Mouse (Mus musculus) hindbrain, embryonic 12.5 days (tissue): ENCODE measurements at regions not wholly inside any gene's neighbourhood (a gene's known extent, or its start where the extent isn't known, plus 50 kb on each side); places are given as distances from the start of the nearest gene placed in this dataset.

ENCODE experiments used
- ATAC-seq: fragments of 200-750 bp; cut with Nextera tagmentation; 2 replicates; pipeline ENCODE4 v1.8.0; 2017; ENCODE audit warnings: moderate TSS enrichment; ENCODE audit not compliant: low FRiP score
- H3K27ac ChIP-seq: fragments of 300-500 bp; sonication (generic); 2 replicates; pipeline ENCODE4 v1.5.1; 2016; ENCODE audit warnings: mild to moderate bottlenecking
- H3K27me3 ChIP-seq: fragments of 300-500 bp; sonication (generic); 2 replicates; pipeline ENCODE4 v1.6.1; 2016; ENCODE audit warnings: mild to moderate bottlenecking
- H3K36me3 ChIP-seq: fragments of 300-500 bp; sonication (generic); 2 replicates; pipeline ENCODE4 v1.6.1; 2016; ENCODE audit warnings: mild to moderate bottlenecking
- H3K4me1 ChIP-seq: fragments of 300-500 bp; sonication (generic); 2 replicates; pipeline ENCODE4 v1.6.1; 2016
- H3K4me2 ChIP-seq: fragments of 300-500 bp; sonication (generic); replicated peaks from 2 replicates; pipeline ENCODE4 v1.6.1; 2016; ENCODE audit warnings: mild to moderate bottlenecking
- H3K4me3 ChIP-seq: fragments of 300-500 bp; sonication (generic); 2 replicates; pipeline ENCODE4 v1.5.1; 2016; ENCODE audit warnings: mild to moderate bottlenecking
- H3K9ac ChIP-seq: fragments of 300-500 bp; sonication (generic); 2 replicates; pipeline ENCODE4 v1.6.1; 2016; ENCODE audit warnings: mild to moderate bottlenecking, moderate library complexity
- H3K9me3 ChIP-seq: fragments of 300-500 bp; sonication (generic); replicated peaks from 2 replicates; pipeline ENCODE4 v1.6.1; 2016; ENCODE audit warnings: mild to moderate bottlenecking
- WGBS: fragments of 180-500 bp; shearing (Covaris S2); methylation state at CpG from one replicate; pipeline ENCODE4 v1.1.7; 2016; 5-methylcytosine and 5-hydroxymethylcytosine counted together

DNA sequence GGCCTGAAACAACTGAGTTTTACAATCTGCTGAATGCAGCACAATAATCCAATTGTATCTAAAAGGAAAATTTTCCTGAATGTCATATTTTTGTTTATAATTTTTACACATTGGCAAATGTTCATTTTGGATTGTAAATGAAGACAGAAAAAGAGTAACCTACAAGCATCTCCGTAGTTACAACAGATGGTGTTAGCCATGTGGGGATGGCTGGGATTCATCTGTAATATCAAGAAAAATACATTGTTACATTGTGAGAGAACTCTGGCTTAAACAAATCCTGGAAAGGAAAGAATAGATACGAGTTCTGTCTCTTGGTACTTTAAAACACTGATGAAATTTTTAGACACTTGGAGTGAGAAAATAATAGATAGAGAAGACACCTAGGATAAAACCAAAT lies 1106.0 kb downstream of the Grm8 start:
- Histone ChIP-seq H3K36me3 (no peaks in the 10 kb centered on the region), H3K9ac (no peak overlapping the region), H3K27ac (no peak overlapping the region), H3K27me3 (no peaks in the 10 kb centered on the region), H3K4me3 (no peak overlapping the region), H3K4me2 (no peak overlapping the region), H3K9me3 (no peaks in the 10 kb centered on the region), H3K4me1 (no peaks in the 10 kb centered on the region)
- ATAC-seq: no peak
- WGBS: 82% methylated on average over 2 of the region's 2 CpGs

DNA sequence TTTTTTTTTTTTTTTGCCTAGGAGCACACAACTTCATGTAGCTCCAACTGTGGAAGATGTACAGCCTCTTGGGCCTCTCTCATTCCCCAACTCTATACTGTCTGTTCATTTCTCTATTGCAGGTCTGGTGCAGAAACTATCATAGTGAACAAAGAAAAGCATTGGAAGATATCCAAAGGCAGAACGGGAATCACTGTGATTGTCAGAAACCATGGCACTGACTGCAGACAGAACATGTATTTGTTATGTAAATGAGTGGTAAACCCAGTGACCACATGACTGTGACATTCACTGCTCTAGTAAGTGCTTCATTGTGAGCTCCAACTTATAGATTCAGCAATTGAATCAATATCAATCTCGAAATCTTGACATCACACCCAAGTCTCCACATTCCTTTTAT lies 1106.6 kb downstream of the Grm8 start:
- Histone ChIP-seq H3K9me3 (no peaks in the 10 kb centered on the region), H3K27ac (no peak overlapping the region), H3K9ac (no peak overlapping the region), H3K36me3 (no peaks in the 10 kb centered on the region), H3K4me2 (no peak overlapping the region), H3K27me3 (no peaks in the 10 kb centered on the region), H3K4me1 (no peaks in the 10 kb centered on the region), H3K4me3 (no peak overlapping the region)
- ATAC-seq: peak; percentile 63
- WGBS: 52% methylated on average over 2 of the region's 2 CpGs

DNA sequence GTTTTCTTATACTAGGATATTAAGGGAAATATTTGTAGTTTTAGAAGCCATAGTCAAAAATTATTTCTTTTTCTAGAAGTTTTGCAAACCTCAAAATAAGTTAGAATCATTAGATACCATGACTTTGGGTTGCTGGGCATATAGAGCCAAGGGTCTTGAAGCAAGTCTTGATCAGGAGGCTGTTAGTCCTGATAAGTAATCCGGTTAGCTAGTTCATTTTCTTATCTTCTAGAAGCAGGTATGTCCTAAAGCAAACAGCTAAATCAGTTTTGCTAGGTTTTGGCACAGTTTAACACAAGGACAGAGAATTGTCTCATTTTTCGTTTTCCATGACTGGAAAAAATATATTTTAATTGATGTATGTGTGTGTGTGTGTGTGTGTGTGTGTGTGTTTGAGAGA lies 1113.3 kb downstream of the Grm8 start:
- no peaks in the 10 kb centered on the region for H3K27me3 ChIP-seq
- H3K4me3 ChIP-seq: no peak overlapping the region
- no peaks in the 10 kb centered on the region for H3K4me1 ChIP-seq
- WGBS: 77% methylated on average over 2 of the region's 2 CpGs
- H3K27ac ChIP-seq: no peak overlapping the region
- no peaks in the 10 kb centered on the region for H3K9me3 ChIP-seq
- ATAC-seq: no peak
- no peak overlapping the region for H3K4me2 ChIP-seq
- H3K9ac ChIP-seq: no peak overlapping the region
- no peaks in the 10 kb centered on the region for H3K36me3 ChIP-seq

DNA sequence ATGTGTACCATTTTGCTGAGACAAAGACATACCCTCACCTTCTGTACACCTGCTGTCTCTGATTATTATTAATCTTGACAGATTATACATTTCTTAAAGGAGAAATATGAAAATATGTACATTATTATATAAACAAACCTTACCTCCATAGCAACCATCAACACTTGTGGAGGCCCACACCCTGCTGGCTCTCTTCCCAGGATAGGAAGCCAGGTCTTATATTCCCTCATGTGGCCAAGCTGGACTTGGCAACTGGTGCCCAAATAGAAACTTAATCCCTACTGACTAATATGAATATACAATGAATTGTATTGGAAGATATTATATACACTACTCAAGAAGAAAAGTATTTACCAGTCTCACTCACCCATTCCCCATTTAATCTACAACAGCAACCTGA lies 1120.5 kb downstream of the Grm8 start:
- H3K27ac ChIP-seq: no peak overlapping the region
- H3K4me2 ChIP-seq: no peak overlapping the region
- H3K36me3 ChIP-seq: no peaks in the 10 kb centered on the region
- H3K4me3 ChIP-seq: no peak overlapping the region
- no peaks in the 10 kb centered on the region for H3K27me3 ChIP-seq
- no peak for ATAC-seq
- H3K9ac ChIP-seq: no peak overlapping the region
- H3K9me3 ChIP-seq: no peaks in the 10 kb centered on the region
- no peaks in the 10 kb centered on the region for H3K4me1 ChIP-seq

DNA sequence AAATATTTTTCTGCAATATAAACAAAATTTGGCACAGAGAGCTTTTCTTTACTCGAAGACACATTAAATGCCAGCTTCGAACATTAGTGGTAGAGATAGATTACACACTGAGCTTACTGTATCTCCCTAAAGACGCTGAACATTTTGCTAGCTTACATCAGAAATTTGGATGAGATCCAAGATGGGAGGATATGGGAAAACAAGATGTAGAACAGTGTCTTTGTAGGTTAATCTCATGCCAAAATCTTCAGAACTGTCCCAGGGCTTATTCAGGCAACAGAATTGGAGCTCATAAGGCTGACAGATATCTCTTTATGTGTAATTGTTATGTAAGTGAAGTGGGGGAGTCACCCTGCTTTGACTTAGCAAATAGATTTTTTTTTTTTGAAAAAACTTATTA lies 1158.4 kb downstream of the Grm8 start:
- H3K4me3 ChIP-seq: no peak overlapping the region
- 73% methylated on average over 3 of the region's 3 CpGs for WGBS
- no peaks in the 10 kb centered on the region for H3K27me3 ChIP-seq
- H3K36me3 ChIP-seq: no peaks in the 10 kb centered on the region
- no peak for ATAC-seq
- H3K4me1 ChIP-seq: no peaks in the 10 kb centered on the region
- H3K4me2 ChIP-seq: no peak overlapping the region
- H3K9ac ChIP-seq: no peak overlapping the region
- no peak overlapping the region for H3K27ac ChIP-seq
- no peaks in the 10 kb centered on the region for H3K9me3 ChIP-seq

DNA sequence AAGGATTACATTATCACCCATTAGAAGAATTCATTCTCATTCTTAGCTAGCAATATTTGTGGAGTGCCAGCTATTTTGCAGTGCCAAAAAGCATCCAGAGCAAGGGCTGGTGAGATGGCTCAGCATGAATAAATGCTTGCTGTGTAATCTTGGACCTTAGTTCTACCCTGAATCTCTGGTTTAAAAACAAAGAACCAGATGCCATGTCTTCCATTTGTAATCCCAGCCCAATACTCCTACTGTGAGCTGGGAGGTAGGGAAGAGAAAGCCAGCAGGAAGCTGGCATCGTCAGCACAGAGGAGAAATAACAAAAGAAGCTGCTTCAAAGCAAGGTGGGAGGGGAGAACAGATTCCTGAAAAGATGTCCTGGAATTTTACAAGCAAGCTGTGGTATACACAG lies 1140.1 kb upstream of the Pot1a start:
- Histone ChIP-seq H3K36me3 (no peaks in the 10 kb centered on the region), H3K9ac (no peak overlapping the region), H3K4me3 (no peak overlapping the region), H3K4me1 (no peaks in the 10 kb centered on the region), H3K4me2 (no peak overlapping the region), H3K27ac (no peak overlapping the region), H3K27me3 (no peaks in the 10 kb centered on the region), H3K9me3 (no peaks in the 10 kb centered on the region)
- WGBS: 0% methylated on average over 1 of the region's 1 CpGs
- ATAC-seq: no peak
